Mouse (Mus musculus) spleen, embryonic (tissue): ENCODE measurements at regions not wholly inside any gene's neighbourhood (a gene's known extent, or its start where the extent isn't known, plus 50 kb on each side); places are given as distances from the start of the nearest gene placed in this dataset.

Source experiments
- CTCF ChIA-PET: fragments of 350-600 bp; sonication (Branson Sonifier 250); formaldehyde crosslinking; loops from one replicate; lab custom pipeline; 2022; lab: Charles Lee

DNA sequence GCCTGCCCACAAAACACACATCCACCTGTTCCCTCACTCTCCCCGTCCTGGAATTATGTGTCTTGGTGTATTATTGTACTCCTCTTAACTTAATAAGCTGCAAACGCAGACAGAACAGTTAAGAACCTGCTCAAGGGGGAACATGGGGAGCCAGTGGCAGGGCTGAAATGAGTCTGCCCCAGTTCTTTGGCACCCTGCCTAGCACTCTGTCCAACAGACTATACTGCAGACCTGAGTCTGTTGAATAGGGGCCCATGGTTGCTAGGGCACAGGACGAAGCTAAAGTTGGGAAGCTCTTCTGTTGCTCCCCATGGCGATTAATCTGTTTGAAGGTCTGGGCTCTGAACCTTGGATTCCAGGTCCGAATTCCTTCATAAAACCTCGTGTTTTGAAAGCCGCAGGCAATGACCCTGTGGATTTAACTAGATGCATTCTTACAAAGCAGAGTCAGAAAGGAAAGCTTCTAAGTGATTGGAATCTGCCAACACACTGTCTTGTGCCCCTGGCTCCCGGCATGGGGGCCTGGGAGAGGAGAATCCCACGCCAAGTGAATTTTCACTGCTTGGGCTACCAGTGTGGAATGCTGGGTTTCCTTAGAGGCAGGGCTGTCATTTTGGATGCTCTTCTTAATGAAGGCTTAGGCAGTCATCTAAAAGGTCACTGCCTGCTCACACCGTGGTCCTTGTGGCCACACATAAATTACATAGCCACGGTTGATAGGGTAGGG, 479.3 kb downstream of the Nedd1 start:
- CTCF ChIA-PET = no interaction called here

DNA sequence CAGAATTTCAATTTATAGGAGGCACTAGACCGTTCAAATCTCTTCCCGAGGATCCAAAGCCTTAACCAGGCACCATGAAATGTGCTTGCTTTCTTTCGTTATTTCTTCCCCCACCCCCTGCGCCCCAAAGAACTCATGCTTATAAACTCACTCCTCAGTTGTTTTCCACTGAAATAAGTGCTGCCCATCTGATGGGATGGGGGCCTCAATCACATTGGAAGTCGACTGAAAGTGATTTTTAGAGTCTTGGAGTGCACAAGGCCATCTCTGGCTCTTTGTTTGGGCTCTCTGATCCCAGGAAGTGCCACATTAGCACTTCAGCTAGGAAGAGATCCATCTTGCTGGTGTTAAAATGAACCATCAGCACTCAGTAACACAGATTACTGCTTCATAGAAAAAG, 484.3 kb downstream of the Nedd1 start:
- CTCF ChIA-PET = no interaction called here

- CTCF ChIA-PET = no interaction called here
Observed at GRCm38 (mm10) chr10:92232081-92232480, 490.1 kb downstream of the Nedd1 start.

DNA sequence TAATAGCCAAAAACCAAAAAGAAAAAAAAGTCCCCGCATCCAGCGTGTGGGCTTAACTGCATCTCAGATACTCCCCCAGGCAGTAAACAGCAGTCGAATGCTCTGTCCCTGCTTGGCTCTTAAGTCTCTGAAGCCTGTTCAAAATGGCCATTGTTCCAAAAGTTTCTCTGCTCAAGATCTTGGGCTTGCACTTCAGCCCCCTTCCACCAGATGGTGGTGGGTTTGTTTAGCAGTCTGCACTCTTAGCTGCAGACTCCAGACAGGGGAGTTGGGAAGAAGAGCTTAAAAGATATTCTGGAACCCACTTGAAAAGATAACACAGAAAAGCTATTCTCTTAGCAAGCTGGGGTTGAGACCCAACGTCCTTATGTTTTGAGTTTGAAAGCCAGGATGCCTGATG, 496.4 kb downstream of the Nedd1 start:
- CTCF ChIA-PET = no interaction called here

- CTCF ChIA-PET = no interaction called here
Observed at GRCm38 (mm10) chr10:92225071-92225470, 497.1 kb downstream of the Nedd1 start.

DNA sequence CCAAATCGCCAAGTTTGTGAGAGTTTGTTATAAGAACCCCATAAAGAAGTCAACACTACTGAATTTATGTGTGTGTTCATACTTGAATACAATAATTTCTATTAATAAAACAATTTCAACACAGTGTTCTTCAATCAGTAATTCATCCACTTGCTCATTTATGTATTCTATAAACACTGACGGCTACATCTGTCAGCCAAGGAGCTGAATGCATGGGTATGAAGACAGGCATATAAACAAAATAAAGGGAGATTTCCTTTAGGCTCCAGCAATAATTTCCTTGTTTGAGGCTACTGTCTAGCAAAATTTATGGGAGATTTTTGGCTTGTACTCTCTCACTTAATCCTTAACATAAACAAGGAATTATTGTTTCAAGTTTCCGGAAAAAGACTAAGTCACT, 502.9 kb downstream of the Nedd1 start:
- CTCF ChIA-PET = no interaction called here

GRCm38 (mm10) chr10:92170856-92171255, 551.4 kb downstream of the Nedd1 start:
- CTCF ChIA-PET = no interaction called here

DNA sequence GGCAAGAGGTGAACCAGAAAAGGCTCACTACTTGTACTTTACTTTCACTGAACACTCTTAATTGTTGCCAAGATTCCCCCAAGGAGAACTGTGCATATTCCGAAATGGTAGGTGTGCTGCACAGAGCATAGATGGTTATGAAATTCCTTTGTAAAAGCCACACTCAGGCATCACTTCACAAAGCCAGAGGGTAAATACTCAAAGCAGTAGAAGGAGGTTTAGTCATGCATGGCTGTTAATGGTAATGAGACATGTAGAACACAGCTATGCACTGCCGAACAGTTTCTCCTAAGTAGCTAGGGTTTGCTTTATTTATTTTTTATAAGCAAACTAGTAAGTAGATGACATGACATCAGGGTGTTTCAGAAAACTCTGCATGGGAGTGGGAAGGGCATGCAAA, 556.2 kb downstream of the Nedd1 start:
- CTCF ChIA-PET = no interaction called here

DNA sequence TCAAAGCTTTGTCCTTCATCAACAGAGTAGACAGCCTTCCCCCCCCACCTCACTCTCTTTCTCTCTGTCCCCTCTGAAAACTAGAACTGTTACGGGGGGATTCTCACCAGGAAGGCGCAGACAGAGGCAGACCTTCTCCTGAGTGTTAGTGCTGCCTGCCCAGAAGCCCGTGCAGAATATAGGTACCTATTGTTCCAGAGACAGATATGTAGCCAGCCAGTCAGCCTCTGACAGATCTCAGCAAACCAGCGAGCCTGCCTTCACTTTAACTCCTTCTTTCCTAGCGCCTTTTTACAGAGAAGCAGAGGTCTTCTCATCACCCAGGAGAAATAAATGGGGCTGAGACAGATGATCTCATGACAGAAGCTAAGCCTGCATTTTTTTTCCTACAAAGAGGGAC, 557.2 kb downstream of the Nedd1 start:
- CTCF ChIA-PET = no interaction called here

- CTCF ChIA-PET = no interaction called here
Observed at GRCm38 (mm10) chr10:92164648-92164960, 557.6 kb downstream of the Nedd1 start.

- CTCF ChIA-PET = no interaction called here
Observed at GRCm38 (mm10) chr10:92163851-92164647, 558.2 kb downstream of the Nedd1 start.

DNA sequence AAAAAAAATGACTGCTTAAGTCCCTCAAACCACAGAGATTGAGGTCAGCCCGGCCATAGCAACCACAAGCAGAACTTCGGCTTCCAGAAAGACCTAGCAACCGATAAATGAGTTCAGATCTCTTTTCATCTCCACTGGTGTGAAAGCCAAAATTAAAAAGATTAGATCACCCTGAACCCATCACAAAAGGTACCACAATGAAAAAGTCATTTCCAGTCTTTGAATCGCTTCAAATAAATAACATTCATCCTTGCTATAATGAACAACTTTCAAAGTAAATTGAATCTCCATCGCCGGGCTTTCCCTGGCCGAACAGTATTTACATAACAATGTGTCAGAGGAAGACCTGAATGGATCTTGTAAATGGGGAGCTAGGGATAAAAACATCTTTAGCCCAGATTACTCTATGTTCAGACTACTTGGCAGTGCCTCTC, 559.1 kb downstream of the Nedd1 start:
- CTCF ChIA-PET = no interaction called here

DNA sequence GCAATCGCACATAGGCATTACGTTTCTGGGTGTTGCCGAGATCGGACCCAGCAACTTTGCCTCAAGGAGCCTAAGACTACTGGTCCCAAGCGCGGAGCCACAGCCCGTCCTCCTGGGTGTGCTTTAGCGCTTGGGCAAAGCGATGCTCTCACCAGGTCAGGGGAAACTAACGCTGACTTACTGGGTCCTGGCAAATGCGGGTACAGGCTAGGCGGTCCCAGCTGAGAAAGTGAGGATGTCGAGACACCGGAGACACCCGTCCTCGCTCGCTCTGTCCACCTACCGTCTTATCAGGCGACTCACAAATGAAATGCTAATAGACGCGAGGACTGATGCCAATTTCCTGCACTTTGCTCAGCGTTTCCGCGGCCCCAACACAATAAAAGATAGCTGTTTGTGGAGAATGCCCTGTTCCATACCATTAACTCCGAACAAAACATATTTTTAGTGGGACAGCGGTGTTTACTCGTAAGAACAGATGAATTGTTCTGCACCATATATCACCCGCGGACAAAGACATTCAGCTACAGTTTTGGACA, 559.7 kb downstream of the Nedd1 start:
- CTCF ChIA-PET = no interaction called here

DNA sequence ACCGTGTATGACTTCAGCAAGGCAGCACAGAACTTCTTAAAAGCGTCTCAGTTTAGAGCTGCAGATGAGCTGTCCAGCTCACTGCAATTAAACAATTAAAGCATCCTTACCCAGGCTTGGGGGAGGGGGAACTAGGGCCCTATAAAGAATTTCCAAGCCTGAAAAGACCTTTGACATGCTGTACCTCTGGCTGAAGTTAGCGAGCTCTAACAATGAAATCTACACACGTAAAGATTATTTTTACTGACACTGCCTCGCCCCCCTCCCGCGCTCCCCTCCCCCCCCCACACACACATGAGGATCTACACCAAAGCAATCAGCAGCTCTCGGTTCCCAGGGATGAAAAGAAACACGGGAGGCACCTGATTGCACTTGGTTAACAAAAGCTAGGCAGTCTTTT, 560.7 kb downstream of the Nedd1 start:
- CTCF ChIA-PET = no interaction called here

DNA sequence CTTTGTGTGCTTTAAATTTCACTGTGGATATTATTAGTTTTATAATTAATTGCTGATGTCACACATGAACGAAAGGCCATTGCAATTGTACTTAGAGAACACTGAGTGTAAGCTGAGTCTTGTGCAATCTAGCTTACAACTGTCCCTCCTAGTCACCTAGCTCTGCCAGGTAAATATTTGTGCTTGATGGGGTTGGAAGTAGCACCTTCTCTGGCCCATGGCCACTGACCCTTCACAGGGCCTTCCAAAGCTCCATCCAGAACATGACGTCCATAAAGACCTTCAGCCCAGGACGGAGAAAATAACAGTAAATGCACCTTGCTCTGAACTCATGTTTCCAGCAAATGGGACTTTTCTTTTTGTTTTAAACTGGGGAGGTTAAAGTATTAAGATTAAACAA, 576.0 kb downstream of the Nedd1 start:
- CTCF ChIA-PET = no interaction called here

- CTCF ChIA-PET = no interaction called here
Observed at GRCm38 (mm10) chr10:92135521-92135920, 586.7 kb downstream of the Nedd1 start.

DNA sequence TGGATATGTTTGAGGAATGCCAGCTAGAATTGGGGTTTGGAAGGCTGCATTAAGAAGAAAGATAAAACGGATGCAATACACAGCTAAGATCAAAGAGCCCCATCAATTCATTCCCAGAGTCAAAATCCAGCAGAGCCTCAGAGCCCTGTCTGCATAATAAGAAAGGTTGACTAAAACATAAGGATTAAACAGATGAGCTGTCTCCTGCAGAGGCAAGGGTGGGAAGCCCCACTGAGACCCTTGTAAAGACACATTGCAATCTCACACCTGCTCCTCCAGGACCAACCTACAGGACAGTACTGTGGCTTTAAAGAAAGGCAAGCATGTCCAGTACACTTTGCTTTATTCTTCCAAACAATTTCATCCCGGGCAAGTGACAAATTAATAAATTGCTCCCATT, 609.4 kb downstream of the Nedd1 start:
- CTCF ChIA-PET = no interaction called here

DNA sequence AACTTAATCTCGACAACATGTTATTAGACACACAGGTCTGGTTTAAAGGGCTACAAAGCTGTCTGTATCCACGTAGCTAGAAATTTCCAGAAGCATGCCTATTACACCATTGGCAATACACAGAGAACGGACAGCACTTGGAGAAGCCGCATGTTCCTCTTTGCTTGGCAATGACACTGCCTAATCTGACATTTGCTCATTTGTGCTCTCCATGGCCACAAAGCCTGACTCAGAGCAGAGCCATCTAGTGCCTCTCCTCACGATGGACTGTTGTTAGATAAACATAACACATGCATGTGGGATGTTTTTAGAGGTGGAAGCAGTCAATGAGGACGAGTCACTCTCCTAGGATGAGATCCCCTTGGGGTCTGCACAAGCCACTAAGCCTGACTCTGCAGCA, 615.9 kb downstream of the Nedd1 start:
- CTCF ChIA-PET = no interaction called here

- CTCF ChIA-PET = no interaction called here
Observed at GRCm38 (mm10) chr10:92103887-92104286, 618.3 kb downstream of the Nedd1 start.

GRCm38 (mm10) chr10:92102755-92103154, 619.5 kb downstream of the Nedd1 start:
- CTCF ChIA-PET = no interaction called here

- CTCF ChIA-PET = interaction anchor here (0.5 kb wide), 1 partner anchor 777 kb away, joined by 4 read pairs; no protein-coding TSS in a partner anchor
Observed at GRCm38 (mm10) chr10:92097562-92097961, 624.7 kb downstream of the Nedd1 start.

GRCm38 (mm10) chr10:92097081-92097480, 625.1 kb downstream of the Nedd1 start:
- CTCF ChIA-PET = interaction anchor here (0.5 kb wide), 1 partner anchor 778 kb away, joined by 4 read pairs; no protein-coding TSS in a partner anchor
